Mouse (Mus musculus): ENCODE measurements around the gene Tbx15.

The Tbx15 gene

DNA sequence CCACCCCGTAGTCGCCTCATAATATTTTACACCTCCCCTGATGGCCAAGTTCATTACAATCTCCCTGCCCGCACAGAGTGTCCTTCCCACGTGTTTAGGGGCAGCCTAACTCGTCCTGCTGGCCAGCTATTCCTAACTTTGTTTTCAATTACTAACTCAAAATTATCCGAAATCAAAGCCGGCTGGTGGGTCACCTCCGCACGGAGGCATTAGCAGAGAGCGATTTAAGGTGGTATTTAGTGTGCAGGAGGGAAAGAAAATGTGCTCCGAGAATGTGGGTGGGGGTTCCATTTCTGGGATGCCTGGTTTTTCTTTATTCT is 9.3 kb downstream of the Tbx15 start:
- DNase-seq: no peak

GRCm38 (mm10) chr3:99249906-99250305 is 9.7 kb downstream of the Tbx15 start:
- DNase-seq: no peak

DNA sequence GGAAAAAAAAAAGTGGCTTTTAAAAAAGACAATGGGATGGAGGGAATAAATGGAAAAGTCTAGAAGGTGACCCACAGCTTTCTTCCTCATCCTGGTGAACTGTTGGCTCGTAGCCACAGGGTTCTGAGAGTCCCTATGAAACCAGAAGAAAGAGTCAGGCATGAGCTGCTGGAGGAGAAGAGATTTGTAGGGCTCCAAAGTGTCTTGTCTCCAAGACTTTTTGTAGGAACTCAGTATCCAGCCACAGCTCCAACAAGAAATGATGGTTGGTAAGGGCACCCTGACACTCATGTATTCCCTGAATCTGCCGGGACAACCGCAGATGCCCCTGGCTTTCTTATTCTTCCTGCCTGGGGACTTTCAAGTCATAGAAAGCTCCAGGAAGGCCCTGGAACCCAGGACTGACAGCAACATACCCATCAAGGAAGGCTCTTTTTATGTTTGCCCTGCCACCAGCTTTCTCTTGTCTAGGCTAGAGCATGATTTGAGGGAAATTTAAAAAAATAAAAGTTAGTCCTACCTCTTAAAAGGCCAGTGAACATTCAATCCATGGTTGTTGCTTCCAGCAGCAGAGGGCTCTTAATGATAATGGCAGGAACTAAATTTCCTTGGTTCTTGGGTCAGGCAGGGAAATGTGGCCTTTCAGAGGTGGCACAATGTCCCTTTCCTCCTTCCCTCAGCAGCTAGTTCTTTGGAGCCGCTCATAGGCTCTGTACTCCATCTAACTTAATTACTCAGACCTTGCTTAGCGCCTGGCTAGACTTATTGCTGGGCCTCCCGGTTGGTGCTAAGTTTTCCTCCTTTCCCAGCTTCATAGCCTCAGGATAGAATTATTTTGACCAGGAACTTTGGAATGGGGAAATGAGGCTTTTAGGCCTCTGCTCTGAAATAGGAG is 11.3 kb downstream of the Tbx15 start:
- DNase-seq: no peak

GRCm38 (mm10) chr3:99252461-99253091 is 12.4 kb downstream of the Tbx15 start:
- no peak for DNase-seq

DNA sequence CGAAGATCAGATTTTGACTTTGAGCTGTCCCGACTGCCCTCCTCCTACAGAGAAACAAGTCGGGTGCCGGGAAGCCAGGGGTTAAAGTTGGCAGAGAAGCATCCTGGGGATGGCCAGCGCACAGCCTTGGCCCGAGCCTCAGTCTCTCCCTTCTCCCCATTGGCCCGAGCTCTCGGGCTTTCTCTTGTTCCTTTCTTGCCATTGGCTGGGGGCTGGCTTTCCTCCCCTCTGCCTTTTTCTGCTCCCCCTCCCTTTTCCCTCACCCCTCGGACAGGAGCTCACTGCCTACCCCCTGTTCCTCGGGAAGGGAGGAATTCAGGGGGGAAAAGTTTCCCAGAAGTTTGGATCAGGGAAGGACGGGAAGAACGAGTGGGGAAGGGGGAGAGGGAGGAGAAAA is 12.9 kb downstream of the Tbx15 start:
- DNase-seq: no peak

DNA sequence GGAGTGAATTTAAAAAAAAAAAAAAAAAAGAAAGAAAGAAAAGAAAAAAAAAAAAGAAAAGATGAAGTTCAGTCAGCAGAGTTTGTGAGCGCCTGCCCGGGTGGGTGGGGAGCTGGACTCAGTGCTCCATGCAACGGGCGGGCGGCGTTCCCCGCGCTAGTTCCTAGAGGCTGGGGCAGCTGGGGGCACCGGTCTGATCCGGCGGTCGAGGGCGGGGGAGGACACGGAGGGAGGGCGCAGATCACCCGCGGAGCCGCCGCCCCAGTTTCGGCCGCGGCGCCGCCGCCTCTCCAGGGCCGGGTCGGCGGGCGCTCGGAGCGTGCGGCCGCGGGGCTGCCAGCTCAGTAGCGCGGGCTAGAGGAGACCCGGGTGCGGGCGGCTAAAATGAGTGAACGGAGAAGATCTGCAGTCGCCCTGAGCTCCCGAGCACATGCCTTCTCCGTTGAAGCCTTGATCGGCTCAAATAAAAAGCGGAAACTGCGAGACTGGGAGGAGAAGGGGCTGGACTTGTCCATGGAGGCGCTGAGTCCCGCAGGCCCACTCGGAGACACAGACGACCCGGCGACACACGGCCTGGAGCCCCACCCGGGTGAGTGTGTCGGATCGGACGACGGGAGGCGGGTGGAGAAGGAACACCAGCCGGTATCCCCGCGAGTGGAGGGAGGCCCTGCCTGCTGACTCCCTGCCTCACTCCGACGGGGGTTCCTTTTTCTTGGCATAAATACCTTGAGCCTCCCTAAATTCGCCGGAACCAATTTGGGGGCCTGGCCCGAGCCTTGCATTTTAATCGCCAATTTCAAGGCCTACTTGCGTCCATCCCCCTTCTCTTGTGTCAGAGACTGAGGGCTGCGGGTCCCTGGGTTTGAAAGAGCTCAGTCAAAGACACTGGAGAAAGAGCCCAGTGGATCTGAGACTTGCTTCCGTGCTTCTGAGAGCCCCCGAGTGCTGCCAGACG is 13.6 kb downstream of the Tbx15 start:
- peak; percentile 54 for DNase-seq

- no peak for DNase-seq
Observed at GRCm38 (mm10) chr3:99254559-99255151, 14.5 kb downstream of the Tbx15 start.

DNA sequence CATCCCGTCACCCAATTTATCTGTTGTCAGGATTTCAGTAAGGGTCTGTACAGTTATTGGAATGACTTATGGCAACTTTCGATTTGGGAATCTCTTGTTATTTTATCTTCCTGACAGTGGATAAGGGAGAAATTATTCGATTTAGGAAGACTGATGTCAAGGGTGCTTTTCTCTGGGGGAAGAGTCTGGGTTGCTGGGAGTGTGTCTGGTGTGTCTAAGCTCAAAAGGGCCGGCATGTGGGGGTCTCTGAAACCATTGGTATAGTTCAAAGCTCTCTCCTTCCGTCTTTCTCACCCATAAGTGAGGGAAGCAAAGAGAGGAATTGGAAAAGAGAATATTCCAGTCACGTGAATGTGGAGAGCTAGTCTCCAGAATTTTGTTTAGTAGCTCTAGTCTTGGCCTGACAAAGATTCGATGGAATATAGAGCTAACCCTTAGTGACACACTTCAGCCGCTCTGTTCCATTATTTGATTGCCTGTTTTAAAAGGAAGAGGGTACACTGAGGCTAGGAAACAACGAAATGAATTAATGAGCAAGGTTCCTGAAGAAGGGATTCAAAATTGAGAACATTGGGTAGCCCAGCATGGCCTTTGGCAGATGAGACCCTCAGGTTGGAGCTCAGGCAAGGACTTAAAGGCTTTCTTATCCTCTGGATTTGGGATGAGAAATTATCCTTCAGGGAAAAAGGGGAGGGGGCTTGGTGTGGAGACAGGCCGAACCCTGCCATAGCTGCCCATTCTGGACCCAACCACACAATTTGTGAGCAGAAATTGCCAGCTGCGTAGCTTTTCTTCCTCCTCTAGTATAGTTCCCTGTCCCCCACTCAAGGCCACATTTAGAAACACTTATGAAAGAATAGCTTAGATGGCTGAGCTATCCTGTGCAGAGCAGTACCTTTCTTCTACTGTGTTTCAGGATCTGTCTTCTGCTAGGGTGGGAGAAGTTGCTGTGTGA is 15.5 kb downstream of the Tbx15 start:
- no peak for DNase-seq

DNA sequence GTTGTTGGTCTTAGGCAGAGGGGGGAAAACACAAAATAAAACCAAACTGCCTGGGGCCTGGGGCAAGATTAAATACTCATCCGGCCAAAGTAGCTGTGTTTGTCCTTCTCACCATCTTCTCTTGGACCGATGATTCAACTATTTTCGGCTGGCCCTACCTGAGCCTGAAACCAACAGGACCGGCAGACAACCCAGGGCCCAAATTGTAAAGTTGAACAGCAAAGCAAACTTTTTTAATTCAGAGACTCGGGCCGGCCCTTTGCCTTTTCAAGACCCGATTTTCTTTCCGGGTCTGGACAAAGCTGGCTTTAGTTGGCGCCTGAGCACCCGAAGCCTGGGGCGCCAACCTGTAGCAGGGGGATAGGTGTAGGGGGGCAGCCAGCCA is 16.2 kb downstream of the Tbx15 start:
- DNase-seq: no peak

- DNase-seq: no peak
Observed at GRCm38 (mm10) chr3:99256766-99257165, 16.6 kb downstream of the Tbx15 start.

GRCm38 (mm10) chr3:99257586-99258577 is 17.7 kb downstream of the Tbx15 start:
- DNase-seq: no peak

- no peak for DNase-seq
Observed at GRCm38 (mm10) chr3:99259741-99260270, 19.6 kb downstream of the Tbx15 start.

DNA sequence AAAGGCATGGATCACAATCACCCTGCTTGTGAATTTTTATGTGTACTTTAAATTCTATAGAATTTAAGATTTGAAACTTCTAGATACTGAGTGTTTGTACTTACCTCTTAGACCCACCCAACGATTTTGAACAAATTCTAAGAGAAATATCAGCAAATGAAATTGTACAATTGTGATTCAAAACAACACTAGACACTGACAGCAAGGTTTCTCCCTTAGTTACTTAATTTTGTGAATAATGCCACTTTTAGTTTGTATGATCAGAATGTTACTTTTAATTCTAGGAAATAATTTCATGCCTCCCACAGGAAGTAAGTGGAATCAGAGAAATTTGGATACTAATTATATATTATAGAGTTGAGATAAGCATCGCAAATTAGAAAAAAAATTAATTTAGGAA is 20.2 kb downstream of the Tbx15 start:
- DNase-seq: no peak

GRCm38 (mm10) chr3:99261371-99261791 is 21.2 kb downstream of the Tbx15 start:
- no peak for DNase-seq

DNA sequence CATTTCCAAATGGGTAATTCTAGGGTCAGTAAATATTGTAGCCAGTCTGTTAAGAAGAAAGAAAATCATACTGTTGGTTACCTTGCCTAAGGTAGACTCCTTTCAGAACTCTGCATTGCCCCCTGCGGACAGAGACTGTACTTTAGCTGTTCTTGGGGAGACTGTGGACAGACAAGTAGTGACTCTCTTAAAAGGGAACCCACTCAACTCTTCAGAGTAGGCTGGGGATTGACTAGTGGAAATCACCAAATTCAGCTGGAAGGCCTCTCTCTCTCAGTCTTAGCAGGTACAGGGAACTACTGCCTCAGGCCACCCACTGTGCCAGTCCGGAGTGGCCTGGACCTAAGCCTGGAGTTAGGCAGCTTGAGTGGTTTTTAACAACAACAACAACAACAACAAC is 21.8 kb downstream of the Tbx15 start:
- DNase-seq: no peak

DNA sequence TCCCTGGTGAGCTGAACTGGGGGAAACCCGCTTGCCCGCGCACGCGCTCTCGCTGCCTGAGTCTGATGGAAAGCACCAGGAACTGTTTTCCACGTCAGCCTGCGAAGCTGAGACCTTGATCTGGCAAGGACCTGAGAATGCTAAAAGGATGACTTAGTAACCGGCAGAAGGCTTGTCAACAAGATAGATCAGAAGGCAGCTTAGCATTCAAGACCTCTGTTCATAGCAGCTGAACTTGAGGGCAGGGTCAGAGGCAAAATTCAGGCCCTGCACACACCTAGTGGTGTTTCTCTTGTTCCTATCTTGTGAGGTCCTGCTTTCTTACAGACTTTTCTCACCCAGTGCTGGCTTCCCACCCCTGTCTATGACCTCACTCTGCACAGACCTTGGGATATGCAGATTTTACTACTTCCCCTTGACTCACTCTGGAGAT is 23.3 kb downstream of the Tbx15 start:
- no peak for DNase-seq

GRCm38 (mm10) chr3:99264695-99265094 is 24.5 kb downstream of the Tbx15 start:
- no peak for DNase-seq

DNA sequence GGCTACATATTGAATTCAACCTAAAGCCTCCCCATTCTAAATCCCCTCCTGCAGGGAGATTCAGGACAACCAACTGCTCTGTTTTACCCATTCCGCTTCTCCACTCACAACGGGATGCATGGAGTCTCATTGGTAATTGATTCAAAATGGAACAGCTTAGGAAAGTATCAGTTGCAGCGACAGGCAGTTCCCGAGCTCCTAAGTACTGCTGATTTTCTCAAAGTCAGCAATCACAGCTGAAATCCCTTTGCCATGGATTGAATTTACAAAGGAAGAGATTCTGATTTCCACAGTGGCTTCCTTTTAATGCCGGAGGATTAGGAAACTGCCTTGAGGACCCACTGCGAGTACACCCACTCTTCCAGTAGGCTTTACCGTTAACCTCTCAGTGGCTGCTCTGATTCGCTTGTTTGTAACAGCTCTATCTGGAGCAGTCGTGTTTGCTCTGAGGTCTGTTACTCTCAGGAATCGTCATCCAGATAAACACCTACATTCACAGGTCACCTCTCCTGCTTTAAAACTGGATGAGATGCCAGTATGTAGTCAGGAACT is 26.6 kb downstream of the Tbx15 start:
- DNase-seq: no peak

DNA sequence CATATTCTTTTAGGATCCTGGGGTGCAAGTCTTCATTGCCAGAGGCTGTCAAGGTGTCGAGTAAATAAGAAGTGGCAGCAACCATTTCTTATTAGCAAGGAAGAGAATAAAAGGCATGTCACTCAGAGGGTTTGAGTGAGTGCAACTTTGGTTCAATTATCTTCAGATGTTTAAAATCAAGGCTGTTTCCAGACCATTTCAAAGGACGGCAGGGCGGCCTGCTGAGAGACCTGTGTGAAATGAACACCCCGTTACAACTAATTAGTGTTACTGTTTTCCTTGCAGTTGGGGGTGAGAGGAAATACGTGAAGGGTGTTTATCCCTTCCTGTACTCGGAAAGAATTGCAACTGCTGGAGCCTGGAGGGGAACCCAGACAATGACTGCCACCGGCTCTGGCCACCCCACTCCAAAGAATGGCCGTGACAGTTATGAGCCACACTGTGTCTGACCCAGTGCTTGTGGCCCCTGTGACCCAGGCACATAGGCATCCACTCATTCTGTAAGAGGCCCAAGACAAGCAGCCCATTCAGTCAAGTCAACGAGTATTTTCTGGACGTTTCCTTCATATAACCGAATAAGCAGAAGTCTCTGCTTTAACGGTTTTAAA is 37.9 kb downstream of the Tbx15 start:
- no peak for DNase-seq

Measured in right cerebral cortex, postnatal 25 days (tissue).